Mouse (Mus musculus) intestine, postnatal 0 days (tissue): Measurements from ENCODE around the gene Il6st. TPM values are rescaled to one million over a fixed set of nuclear protein-coding genes. Genes with fewer than 3 reads are reported as not detected.
A peak's percentile ranks its signal among the peaks of the same experiment; 100 is the strongest.

Source experiments
- ATAC-seq: fragments of 200-750 bp; cut with Nextera tagmentation; 2 replicates; pipeline ENCODE4 v1.8.0; 2017; ENCODE audit warnings: mild to moderate bottlenecking, moderate TSS enrichment, moderate library complexity
- H3K27ac ChIP-seq: fragments of 300-500 bp; sonication (generic); 2 replicates; pipeline ENCODE4 v1.5.1; 2014; ENCODE audit warnings: mild to moderate bottlenecking, low read depth, low read length, moderate library complexity
- H3K27me3 ChIP-seq: fragments of 300-500 bp; sonication (generic); replicated peaks from 2 replicates; pipeline ENCODE4 v1.6.1; 2014; ENCODE audit warnings: low read length, mixed read lengths; ENCODE audit not compliant: control insufficient read depth, insufficient read depth
- H3K36me3 ChIP-seq: fragments of 300-500 bp; sonication (generic); 2 replicates; pipeline ENCODE4 v1.6.1; 2014; ENCODE audit warnings: mild to moderate bottlenecking, moderate library complexity; ENCODE audit not compliant: control insufficient read depth, insufficient read depth
- H3K4me1 ChIP-seq: fragments of 300-500 bp; sonication (generic); replicated peaks from 2 replicates; pipeline ENCODE4 v1.6.1; 2014; ENCODE audit warnings: antibody characterized with exemption, low read length, mixed read lengths; ENCODE audit not compliant: control insufficient read depth, insufficient read depth
- H3K4me2 ChIP-seq: fragments of 300-500 bp; sonication (generic); replicated peaks from 2 replicates; pipeline ENCODE4 v1.6.1; 2014; ENCODE audit warnings: low read depth, mild to moderate bottlenecking, moderate library complexity
- H3K4me3 ChIP-seq: fragments of 300-500 bp; sonication (generic); 2 replicates; pipeline ENCODE4 v1.5.1; 2014; ENCODE audit warnings: low read depth, low read length
- H3K9ac ChIP-seq: fragments of 300-500 bp; sonication (generic); 2 replicates; pipeline ENCODE4 v1.6.1; 2014; ENCODE audit warnings: mild to moderate bottlenecking, low read depth, low read length
- H3K9me3 ChIP-seq: fragments of 300-500 bp; sonication (generic); 2 replicates; pipeline ENCODE4 v1.6.1; 2016; ENCODE audit warnings: mixed run types; ENCODE audit not compliant: control insufficient read depth
- CTCF ChIP-seq: sonication (generic); IDR thresholded peaks from 2 replicates; pipeline ENCODE4 v1.5.1; 2016; ENCODE audit warnings: low read depth, mild to moderate bottlenecking, control low read depth, antibody characterized with exemption, moderate library complexity
- WGBS: fragments of 180-500 bp; shearing (Covaris S2); extraction: QIAGEN DNeasy Blood & Tissue Kit; methylation state at CpG from one replicate; pipeline ENCODE4 v1.1.7; 2014; 5-methylcytosine and 5-hydroxymethylcytosine counted together
- polyA plus RNA-seq: library from polyadenylated mRNA; unstranded; fragments of >200 nt; fragmentation: Nextera tagmentation; extraction: Ambion mirVana; gene quantifications from 2 replicates; pipeline ENCODE4 v1.2.1, GENCODE M21; 2015

Il6st gene
- polyA plus RNA-seq, 1 experiment from 2014 or later, result 20.5 TPM

DNA sequence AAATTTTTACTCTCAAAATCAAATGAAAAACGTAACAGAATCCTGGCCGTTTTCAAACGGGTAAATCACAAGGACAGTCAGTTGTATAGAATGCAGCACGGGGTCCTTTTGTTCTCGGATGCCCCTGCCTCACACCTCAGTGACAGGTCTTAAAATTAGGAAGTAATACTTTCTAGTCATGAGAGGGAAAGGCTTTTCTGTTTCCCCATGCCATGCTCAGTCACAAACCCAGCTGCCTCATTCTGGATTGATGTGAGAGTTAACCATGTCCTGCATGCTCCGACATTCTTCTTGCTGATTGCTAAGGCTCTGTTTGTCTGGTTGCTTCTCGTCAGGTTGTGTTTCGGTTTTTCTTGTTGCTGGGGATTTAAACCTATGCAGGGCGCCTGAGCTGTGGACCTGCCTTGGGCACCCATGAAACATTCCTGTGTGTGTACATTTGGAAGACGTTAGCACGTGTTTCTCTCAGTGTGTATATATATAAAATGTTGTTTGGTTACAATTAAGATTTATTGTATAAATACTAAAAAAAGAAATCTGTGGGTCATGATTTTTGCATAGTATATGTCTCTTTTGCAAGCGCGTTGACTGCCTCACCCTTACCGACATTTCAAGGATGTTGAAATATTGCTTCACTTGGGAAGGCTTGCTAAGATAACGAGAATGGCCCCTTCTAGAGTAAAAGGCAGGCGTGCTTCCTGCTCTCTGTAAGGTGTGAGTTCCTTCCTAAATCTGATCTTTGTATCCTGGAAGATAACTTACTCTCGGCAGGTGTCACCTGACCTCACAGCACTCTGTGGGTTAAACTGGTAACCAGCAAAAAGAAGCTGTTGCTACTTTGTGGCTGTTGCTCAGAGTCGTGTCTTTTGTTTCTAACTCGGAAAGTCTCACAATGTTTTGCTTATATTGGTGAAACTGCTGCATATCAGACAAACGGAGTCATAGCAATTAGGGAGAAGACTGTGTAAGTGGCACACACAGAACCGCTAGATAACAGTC lies 10.2 kb downstream of the Il6st start:
- TF ChIP-seq CTCF, result no peak
- WGBS, result 51% methylated on average over 21 of the region's 21 CpGs

GRCm38 (mm10) chr13:112479032-112479431 lies 15.2 kb downstream of the Il6st start:
- H3K9me3 ChIP-seq, result no peaks in the 10 kb centered on the region
- H3K4me2 ChIP-seq, result no peak overlapping the region
- H3K27me3 ChIP-seq, result no peaks in the 10 kb centered on the region
- H3K4me1 ChIP-seq, result no peaks in the 10 kb centered on the region
- H3K4me3 ChIP-seq, result no peak overlapping the region
- ATAC-seq, result no peak
- no peak overlapping the region for H3K27ac ChIP-seq
- H3K36me3 ChIP-seq, result peaks cover 39% of the 10 kb centered on the region
- H3K9ac ChIP-seq, result no peak overlapping the region
- WGBS, result 81% methylated on average over 7 of the region's 7 CpGs
- TF ChIP-seq CTCF, result no peak

More for the DNA sequence above, 10.2 kb downstream of the Il6st start:
- no peaks in the 10 kb centered on the region for H3K4me1 ChIP-seq
- peaks cover 19% of the 10 kb centered on the region for H3K36me3 ChIP-seq
- 0 out of 2 replicates have a peak overlapping the region, but pooled peaks have one; percentile 14 for H3K4me2 ChIP-seq
- H3K27ac ChIP-seq, result no peak overlapping the region
- H3K9me3 ChIP-seq, result no peaks in the 10 kb centered on the region
- no peaks in the 10 kb centered on the region for H3K27me3 ChIP-seq
- peak; percentile 59 for ATAC-seq
- no peak overlapping the region for H3K9ac ChIP-seq
- H3K4me3 ChIP-seq, result no peak overlapping the region

DNA sequence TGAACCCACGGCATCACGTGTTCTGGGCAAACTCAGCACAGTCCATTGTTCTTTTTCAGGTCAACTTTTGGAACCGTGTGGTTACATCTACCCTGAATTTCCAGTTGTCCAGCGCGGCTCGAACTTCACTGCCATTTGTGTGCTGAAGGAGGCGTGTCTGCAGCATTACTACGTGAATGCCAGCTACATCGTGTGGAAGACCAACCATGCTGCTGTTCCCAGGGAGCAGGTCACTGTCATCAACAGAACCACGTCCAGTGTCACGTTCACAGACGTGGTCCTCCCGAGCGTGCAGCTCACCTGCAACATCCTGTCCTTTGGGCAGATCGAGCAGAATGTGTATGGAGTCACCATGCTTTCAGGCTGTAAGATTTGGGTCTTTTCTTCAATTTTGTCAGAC lies 16.1 kb downstream of the Il6st start:
- WGBS, result 90% methylated on average over 15 of the region's 15 CpGs

DNA sequence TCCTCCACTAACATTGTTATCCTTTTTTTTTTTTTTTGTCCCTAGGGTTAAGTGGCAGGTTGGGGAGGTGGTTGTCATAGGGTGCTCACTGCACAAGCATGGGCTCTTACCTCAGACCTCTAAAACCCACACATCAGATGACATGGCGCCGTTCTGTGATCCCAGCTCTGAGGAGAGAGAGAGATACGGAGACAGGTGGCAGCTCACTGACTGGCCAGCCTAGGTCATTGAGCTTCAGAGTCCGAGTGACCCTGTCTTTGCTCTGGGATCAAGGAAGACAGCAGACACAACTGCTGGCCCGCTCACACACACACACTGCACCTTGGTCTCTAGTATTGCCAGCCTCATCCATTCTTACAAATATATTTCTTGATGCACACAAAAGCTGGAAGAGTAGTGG lies 18.7 kb downstream of the Il6st start:
- Histone ChIP-seq H3K4me3 (no peak overlapping the region), H3K9ac (no peak overlapping the region), H3K27ac (no peak overlapping the region), H3K36me3 (peaks cover 42% of the 10 kb centered on the region), H3K9me3 (no peaks in the 10 kb centered on the region), H3K27me3 (no peaks in the 10 kb centered on the region), H3K4me2 (no peak overlapping the region), H3K4me1 (no peaks in the 10 kb centered on the region)
- TF ChIP-seq CTCF, result no peak
- no peak for ATAC-seq
- 93% methylated on average over 5 of the region's 5 CpGs for WGBS

More for the DNA sequence above, 16.1 kb downstream of the Il6st start:
- no peak overlapping the region for H3K4me2 ChIP-seq
- no peak for ATAC-seq
- no peak overlapping the region for H3K4me3 ChIP-seq
- H3K4me1 ChIP-seq, result no peaks in the 10 kb centered on the region
- H3K36me3 ChIP-seq, result peaks cover 48% of the 10 kb centered on the region
- no peak for TF ChIP-seq CTCF
- no peak overlapping the region for H3K9ac ChIP-seq
- H3K27me3 ChIP-seq, result no peaks in the 10 kb centered on the region
- no peaks in the 10 kb centered on the region for H3K9me3 ChIP-seq
- no peak overlapping the region for H3K27ac ChIP-seq

- 74% methylated on average over 7 of the region's 7 CpGs for WGBS
Measured at GRCm38 (mm10) chr13:112483015-112483414, 19.1 kb downstream of the Il6st start.

DNA sequence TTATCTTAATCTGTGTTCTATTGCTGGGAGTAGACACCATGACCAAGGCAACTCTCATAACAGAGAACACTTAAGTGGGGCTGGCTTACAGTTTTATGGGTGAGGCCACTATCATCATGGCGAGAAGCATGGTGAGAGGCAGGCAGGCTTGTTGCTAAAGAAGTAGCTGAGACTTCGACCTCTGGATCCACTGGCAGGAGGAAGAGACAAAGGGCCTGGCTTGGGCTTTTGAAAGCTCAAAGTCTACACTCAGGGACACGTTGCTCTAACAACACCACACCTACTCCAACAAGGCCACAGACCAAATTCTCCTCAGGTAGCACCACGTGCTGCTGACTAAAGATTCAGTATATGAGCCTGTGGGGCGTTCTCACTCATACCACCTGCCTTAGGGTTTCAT lies 22.4 kb downstream of the Il6st start:
- TF ChIP-seq CTCF, result no peak
- H3K4me1 ChIP-seq, result no peaks in the 10 kb centered on the region
- H3K4me2 ChIP-seq, result no peak overlapping the region
- ATAC-seq, result peak; percentile 83
- no peaks in the 10 kb centered on the region for H3K9me3 ChIP-seq
- 0 out of 2 replicates have a peak overlapping the region, but pooled peaks have one; percentile 15 for H3K27ac ChIP-seq
- H3K9ac ChIP-seq, result no peak overlapping the region
- H3K4me3 ChIP-seq, result no peak overlapping the region
- WGBS, result 74% methylated on average over 5 of the region's 5 CpGs
- no peaks in the 10 kb centered on the region for H3K27me3 ChIP-seq
- H3K36me3 ChIP-seq, result peaks cover 39% of the 10 kb centered on the region

More at GRCm38 (mm10) chr13:112483015-112483414, 19.1 kb downstream of the Il6st start:
- Histone ChIP-seq H3K4me1 (no peaks in the 10 kb centered on the region), H3K27ac (no peak overlapping the region), H3K4me3 (no peak overlapping the region), H3K36me3 (peaks cover 39% of the 10 kb centered on the region), H3K9me3 (no peaks in the 10 kb centered on the region), H3K9ac (no peak overlapping the region), H3K27me3 (no peaks in the 10 kb centered on the region), H3K4me2 (no peak overlapping the region)
- ATAC-seq, result no peak
- no peak for TF ChIP-seq CTCF
